Mouse (Mus musculus) left cerebral cortex, adult 9 months (tissue): ENCODE measurements around the gene Crip2.
A peak's percentile ranks its signal among the peaks of the same experiment; 100 is the strongest.

Experiments
- DNase-seq, 2 experiments: peaks; one replicate each; pipeline ENCODE4 v3.0.0; 2022; ENCODE audit warnings: low spot score in 2 of 2

Gene Crip2

DNA sequence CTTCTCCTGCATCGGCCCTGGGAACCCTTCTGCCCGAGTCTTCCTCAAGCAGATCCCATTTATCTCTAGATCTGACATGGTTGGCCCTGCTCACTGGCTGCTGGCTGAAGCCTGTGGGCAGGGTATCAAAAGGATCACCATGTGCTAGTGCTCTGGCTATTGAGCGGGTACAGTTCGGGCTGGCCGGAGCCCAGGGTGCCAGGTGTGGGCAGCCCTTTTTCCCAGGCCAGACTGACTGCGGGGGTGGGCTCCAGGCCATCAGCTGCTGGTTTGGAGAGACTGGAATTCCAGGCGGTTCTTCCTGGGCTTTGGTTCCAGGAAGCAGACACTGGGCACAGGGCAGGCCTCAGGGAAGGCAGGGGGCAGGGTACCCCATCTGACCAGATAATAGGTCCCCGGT, 7.4 kb downstream of the Crip2 start:
- no peak for DNase-seq

GRCm38 (mm10) chr12:113148381-113149035, 8.5 kb downstream of the Crip2 start:
- DNase-seq = no peak

- DNase-seq = no peak
Measured at GRCm38 (mm10) chr12:113149341-113149740, 9.3 kb downstream of the Crip2 start.

- no peak for DNase-seq
Measured at GRCm38 (mm10) chr12:113149896-113150295, 9.9 kb downstream of the Crip2 start.

- no peak for DNase-seq
Measured at GRCm38 (mm10) chr12:113150591-113150990, 10.6 kb downstream of the Crip2 start.

GRCm38 (mm10) chr12:113151046-113151445, 11.0 kb downstream of the Crip2 start:
- DNase-seq = no peak

DNA sequence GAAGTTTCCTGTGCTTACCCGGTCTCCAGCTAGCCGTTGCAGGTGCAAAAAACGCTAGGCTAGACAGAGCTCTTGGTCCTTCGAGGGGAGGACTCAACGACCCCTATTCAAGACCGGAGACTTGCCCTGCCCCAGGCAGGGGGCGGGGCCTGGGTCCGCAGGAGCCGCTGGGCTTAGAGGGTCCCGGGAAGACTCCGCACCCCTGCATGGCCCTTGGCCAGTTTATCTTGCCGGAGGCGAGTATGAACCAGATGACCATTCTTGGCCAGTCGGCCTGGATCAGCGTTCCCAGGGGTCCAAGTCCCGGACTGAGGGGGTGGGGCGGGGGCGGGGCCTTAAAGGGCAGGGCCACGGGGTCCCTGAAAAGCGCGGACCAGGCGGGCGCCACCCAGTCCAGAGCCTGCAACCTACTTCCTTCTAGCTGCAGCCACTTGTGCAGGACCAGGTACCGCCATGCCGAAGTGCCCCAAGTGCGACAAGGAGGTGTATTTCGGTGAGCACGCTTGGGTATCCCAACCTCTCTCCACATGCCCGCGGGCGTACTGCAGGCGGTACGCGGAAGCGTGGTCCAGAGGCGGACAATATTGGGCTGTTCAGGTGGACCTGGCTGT, 11.7 kb downstream of the Crip2 start:
- peak in 1 of 2 experiments; percentile 12 for DNase-seq

GRCm38 (mm10) chr12:113152272-113152661, 12.2 kb downstream of the Crip2 start:
- DNase-seq = no peak

DNA sequence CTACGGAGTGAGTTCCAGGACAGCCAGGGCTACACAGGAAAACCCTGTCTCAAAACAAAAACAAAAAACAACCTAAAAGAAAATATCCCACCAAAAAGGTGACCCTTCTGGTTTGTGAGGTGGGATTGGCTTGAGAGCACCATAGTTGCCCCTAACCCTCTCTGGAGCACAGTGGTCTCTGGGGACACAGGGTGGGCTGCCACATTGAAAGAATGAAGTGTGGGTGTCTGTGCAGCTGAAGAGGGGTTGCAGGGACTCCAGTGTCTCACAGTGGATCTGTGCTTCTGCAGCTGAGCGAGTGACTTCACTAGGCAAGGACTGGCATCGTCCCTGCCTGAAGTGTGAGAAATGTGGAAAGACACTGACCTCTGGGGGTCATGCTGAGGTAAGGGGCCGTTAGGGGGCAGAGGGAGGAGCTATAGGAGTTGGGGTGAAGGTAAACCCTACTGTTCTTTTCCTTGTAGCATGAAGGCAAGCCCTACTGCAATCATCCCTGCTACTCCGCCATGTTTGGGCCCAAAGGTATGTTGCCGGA, 13.0 kb downstream of the Crip2 start:
- no peak for DNase-seq

- DNase-seq = no peak
Measured at GRCm38 (mm10) chr12:113153971-113154370, 13.9 kb downstream of the Crip2 start.

GRCm38 (mm10) chr12:113154747-113155075, 14.7 kb downstream of the Crip2 start:
- DNase-seq = no peak

- DNase-seq = peak in 1 of 2 experiments; percentile 33
Measured at GRCm38 (mm10) chr12:113155076-113155771, 15.2 kb downstream of the Crip2 start.

GRCm38 (mm10) chr12:113155887-113156539, 16.0 kb downstream of the Crip2 start, which contains the start of gene Tedc1:
Gene Tedc1, plus strand, starts transcription at chr12:113156421.
- peak; percentile 99 for DNase-seq

GRCm38 (mm10) chr12:113156540-113156929, 16.5 kb downstream of the Crip2 start:
- no peak for DNase-seq

GRCm38 (mm10) chr12:113157002-113157401, 17.0 kb downstream of the Crip2 start:
- peak in 1 of 2 experiments; percentile 14 for DNase-seq

- no peak for DNase-seq
Measured at GRCm38 (mm10) chr12:113157521-113157920, 17.5 kb downstream of the Crip2 start.

DNA sequence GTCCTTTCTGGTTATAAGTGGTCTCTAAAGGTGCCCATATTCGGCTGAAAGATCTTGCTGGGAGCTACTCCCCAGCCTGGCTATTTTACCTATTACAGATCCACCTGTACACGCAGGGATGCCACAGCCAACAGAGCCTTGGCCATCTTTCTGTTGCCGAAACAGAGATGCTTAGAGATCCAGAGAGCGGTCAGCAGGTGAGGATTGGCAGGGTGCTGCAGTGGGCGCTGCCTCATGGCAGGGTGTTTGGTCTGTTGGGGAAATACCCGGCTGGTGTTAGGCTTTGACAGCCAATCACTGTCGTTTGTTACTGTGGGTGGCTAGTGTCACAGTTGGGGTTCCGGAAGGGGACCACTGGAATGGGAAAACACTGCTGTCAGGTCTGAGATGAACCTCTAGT, 17.9 kb downstream of the Crip2 start:
- no peak for DNase-seq

GRCm38 (mm10) chr12:113163561-113164006, 23.5 kb downstream of the Crip2 start:
- DNase-seq = peak in 1 of 2 experiments; percentile 61

DNA sequence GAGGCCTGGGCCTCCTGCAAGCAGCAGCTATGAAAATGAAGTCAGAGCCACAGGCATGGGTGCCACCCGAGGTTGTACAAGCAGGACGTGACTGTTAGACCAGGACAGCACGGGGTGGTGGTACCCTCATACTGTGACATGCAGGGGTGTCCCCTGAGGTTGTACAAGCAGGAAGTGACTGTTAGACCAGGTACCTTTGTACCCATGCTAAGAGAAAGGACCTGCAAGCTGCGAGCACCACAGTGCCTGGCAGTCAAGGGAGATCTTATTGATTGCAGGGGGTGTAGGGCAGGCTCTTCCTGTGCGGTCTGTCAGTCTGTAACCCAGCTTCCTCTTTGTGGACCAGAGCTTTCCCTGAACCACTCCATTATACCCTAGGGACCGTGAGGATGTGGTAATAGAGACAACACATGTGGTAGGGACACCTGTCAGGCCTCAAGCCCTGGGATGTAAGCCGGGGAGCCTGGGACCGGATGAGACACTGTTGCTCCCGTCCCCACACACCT, 28.0 kb downstream of the Crip2 start:
- DNase-seq = no peak

DNA sequence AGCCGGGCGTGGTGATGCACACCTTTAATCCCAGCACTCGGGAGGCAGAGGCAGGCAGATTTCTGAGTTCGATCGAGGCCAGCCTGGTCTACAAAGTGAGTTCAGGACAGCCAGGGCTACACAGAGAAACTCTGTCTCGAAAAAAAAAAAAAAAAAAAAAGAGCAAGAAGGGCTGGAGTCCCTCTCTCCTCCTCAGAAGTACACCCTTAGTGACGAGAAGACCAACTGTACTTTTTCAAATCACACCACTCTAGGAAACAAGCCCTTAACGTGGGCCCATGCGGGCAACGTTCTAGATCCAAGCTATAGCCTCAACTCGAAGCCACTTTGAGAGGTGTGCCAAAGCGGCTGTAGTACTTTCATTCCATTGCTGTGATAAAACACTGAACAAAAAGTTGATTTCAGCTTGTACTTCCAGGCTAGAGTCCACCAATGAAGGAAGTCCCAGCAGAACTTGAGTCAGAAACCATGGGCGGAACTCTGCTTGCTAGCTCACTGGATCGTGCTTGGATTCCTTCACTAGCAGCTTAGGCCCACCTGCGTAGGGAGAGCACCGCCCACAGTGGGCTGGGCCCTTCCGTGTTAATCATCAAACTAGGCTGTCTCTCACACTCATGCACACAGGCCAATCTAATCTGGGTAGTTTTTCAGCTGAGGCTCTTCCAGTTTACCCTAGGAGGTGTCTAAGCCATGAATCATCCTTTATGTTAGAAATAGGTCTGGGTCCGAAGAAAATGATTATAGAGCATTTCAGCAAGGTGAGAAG, 37.1 kb downstream of the Crip2 start:
- no peak for DNase-seq

DNA sequence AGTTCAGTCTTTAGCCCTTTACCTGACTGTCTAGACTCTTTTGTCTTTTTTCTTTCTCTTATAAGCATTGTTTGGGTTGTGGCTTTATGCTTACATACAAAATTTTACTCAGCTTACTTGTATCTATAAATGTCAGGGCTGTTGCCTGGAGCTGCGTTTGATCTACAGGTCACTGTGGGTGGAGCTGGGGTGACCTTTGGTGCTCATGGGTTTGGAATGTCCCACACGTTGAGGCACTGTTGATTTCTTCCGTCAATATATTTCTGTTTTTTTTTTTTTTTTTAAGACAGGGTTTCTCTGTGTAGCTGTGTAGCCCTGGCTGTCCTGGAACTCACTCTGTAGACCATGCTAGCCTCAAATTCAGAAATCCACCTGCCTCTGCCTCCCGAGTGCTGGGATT, 41.0 kb downstream of the Crip2 start:
- DNase-seq = no peak
